Mouse (Mus musculus) cerebellum, adult 8-10 months (tissue): ENCODE data around the gene Prkn.
A peak's percentile ranks its signal among the peaks of the same experiment; 100 is the strongest.

Source experiments
- DNase-seq: peaks from one replicate; pipeline ENCODE4 v3.0.0; 2022

Prkn gene

DNA sequence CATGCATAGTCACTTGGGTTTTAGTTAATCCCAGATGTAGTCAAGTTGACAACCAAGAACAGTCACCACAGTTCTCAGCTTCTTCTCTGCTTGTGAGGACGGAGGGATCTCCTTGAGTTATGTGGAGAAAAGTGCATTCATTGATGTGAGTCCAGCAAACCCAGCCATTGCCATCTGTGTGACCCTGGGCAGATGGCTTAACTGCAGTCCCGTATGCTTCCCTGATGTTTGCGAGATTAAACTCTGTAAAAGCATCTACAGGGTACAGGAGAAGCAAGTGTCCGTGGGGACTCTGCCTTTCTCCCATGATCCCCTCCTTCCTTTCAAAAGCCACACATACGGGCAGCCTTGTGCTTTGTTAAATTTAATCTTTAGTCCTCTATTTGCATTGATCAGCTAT lies 157.1 kb downstream of the Prkn start:
- peak; percentile 7 for DNase-seq

DNA sequence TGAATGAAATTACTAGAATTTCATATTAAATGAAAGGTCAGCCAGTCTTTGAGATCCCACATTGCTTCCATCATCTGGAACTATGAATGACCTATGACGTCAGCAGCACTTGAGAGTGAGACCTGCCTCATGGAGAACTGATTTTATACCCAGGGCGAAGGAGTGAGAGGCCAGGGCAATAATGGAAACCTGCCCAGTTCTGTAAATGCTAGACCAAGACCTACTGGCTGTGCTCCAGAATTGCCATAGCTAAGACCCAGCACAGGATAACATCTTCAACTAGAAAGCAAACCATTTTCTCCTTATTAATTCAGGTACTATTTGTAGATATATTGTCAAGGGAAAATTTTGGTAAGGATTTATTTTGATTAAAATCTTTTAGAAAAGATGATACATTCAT lies 183.2 kb downstream of the Prkn start:
- peak; percentile 11 for DNase-seq

DNA sequence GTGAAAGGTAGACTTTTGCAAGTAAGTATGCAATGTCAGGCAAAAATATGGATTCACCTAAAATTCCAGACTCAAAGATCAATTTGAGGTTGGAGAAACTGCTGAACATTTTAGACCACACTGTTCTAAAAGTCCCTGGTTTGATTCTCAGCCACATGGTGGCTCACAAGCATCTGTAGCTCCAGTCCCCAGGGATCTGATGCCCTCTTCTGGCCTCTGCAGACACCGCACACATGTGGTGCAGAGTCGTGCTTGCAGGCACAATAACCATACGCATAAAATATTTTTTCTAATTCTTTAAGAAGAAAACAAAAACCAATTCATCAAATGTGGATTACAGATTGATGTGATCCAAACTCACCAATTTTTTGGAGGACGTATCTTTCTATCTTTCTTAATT lies 189.2 kb downstream of the Prkn start:
- no peak for DNase-seq

DNA sequence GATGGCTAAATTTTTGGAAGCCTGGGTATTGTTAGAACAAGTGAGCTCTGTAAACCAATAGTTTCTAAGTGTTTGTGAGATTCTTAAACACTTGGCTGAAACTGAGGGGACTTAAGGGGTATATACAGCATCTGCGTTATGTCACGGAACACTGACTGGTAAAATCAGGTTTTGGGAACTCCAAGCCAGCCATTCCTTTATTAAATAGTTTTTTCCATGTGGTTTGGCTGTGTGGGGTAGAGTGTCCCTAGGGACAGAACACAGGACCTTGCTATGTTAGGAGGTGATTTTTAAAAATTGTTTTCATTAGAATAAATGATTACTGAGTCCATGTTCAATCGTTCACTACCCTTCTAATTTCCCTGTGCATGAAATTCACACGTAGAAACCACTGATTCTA lies 190.8 kb downstream of the Prkn start:
- DNase-seq = no peak

DNA sequence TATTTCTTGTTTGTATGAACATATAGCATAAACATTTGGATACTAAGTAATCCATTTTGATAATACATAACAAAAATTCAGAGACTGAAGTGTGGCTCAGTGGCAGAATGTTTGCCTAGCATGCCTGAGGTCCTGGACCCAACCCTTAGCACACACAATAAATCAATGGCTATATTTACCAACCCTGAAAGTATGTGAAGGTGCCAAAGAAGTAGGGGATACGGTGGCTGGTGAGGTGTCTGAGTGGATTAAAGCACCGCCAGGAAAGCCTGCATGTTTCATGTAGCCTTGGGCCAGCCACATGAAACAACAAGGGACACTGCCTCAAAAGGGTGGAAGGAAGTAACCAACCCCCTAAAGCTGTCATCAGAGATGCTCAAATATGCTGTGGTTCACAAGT lies 192.2 kb downstream of the Prkn start:
- DNase-seq = no peak

DNA sequence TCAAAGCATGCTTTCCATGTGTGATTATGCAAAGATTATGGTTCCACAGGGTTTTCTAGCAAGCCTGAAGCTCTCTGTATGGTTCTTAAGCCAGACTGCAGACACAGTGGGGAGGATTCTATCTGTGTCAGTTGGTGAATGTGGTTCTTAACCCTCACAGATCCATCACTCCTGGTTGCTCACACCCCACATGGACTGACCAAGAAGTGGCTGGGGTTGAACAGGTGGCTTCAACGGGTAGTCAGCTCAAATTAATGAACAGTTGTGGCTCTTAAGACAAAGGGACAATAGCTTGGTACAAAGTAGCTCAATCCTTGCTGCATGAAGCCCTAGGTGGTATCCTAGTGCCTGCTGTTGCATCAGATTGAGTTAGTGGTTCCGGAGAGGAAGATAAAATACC lies 193.4 kb downstream of the Prkn start:
- peak; percentile 23 for DNase-seq

DNA sequence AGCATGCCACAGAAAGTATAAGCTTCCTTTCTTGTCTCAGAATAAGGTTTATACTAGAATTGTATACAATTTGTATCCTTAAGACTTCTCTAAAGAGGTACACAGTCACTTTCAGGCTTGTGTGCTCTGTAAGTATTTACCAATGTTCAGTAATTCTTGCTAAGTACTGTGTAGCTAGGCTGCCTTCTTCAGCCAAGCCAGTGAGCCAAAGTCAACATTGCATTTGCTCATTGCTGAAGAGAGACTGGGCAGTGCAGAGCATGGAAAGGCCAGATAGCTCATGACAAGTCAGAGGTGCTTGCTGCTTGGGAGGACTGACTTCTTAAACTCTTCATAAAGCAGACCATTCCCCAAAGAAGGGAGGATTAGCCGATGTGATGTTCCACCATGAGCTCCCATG lies 198.1 kb downstream of the Prkn start:
- no peak for DNase-seq

DNA sequence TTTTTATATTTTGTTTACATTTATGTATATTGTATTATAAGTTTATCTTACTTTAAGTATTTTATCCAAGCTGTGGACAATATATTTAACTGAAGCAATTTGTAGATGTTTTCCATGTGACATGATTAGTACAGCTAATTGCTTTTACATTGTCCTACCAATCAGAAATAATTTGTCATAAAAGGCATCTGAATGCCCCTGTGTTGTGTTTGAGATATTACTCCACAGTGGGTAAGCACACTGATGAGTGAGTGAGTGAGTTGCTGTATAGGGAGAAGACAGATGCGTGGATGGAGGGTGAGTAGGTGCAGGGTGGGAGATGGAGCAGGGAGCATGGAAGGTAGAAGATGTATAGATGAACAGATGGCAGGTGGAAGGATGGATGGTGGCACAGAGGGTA lies 218.8 kb downstream of the Prkn start:
- no peak for DNase-seq

DNA sequence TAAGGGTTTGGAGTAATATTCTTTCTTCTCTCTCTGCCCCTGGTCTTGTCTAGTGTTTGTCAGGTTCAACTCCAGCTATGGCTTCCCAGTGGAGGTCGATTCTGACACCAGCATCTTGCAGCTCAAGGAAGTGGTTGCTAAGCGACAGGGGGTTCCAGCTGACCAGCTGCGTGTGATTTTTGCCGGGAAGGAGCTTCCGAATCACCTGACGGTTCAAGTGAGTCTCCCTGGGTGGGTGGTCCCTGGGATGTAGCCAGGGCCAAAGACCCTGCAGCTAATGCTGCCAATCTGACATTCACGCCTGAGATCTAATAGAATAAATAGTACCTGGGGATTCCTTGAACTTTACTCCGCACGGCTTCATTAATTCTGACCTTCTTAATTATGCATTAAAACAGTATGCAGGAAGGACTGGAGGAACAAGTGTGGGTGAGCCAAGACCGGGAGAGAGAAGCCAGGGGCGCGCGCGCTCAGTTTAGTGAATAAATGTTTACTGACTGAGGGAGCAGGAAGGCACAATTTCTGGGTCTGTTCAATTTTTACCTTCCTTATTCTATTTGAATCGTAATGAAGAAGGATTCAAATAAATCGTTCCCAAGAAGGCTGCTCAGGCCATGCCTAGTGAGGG lies 227.0 kb downstream of the Prkn start:
- DNase-seq = no peak

DNA sequence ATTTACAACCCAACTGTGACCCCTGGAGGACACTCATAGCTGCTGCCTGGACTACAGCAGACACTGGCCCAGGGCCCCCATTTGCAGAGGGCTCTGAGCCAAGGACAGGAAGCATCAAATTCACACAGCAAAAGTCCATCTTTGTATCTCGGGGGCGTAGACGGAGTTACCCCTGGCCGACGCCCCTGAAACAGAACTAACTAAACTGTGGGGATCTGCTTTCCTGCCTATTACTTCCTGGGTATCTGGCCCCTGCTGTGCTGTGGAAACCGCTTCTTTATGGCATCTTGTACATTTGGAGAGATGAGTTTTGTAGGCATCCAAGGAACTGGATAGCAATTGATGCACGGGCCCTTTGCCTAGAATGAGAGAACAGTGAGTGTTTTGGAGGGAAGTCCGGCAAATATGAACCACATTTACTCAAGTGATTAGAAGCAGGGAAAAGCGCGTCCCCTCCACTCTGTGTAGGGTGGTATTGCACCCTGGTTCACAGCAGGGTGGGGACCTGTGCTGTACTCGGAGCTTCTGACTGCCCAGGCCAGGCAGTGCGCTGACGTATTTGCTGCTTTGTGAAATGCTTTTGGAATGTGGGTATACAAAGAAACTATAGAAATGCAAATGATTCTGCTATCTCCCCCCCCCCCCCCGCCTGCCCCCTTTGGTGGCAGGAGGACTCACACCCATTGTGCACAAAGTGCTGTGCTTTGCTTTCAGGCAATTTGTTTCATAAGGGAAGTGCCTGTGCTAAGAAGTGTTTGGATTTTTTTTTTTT lies 227.7 kb downstream of the Prkn start:
- peak; percentile 74 for DNase-seq

DNA sequence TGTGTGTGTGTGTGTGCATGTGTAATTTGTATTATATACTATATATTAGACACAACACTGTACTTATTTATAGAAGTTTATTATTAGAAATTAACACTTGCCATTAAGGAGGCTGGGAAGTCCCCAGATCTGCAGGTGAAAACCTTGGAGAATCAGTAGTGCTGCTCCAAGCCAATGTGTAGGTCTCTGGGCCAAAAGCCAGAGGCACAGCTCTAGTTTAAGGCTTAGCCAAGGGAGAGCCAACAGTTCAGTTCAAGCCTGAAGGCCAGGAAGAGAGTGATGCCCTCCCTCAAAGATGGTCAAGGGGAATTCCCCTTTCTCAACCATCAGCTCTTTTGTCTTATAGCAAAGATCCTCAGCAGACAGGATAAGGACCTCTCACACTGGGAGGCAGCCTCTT lies 230.8 kb downstream of the Prkn start:
- DNase-seq = no peak

DNA sequence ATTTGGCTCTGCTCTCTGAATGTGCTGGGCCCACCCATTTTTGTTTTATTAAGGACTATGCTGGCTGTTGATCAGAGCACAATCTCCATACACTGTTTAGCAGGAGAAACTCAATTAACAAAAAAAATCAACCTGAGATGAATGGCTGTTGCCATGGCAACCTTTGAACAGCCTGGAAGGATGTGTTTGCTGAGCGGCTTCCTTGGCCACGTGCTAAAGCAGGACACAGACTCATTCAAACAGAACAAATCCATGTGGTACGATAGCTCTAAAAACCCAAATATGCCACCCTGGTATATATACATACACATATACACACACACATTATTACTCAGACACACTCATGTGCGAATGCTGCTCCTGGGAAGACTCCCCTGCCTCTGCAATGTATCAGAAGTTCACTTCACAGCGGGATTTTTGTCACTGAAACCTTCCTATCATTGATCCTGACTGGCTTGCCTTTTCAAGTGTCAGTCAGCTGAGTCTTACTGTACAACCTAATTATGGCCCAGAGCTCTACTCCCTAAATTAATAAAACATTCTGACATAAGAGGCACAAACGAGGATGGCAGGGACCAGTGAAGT lies 236.2 kb downstream of the Prkn start:
- no peak for DNase-seq

DNA sequence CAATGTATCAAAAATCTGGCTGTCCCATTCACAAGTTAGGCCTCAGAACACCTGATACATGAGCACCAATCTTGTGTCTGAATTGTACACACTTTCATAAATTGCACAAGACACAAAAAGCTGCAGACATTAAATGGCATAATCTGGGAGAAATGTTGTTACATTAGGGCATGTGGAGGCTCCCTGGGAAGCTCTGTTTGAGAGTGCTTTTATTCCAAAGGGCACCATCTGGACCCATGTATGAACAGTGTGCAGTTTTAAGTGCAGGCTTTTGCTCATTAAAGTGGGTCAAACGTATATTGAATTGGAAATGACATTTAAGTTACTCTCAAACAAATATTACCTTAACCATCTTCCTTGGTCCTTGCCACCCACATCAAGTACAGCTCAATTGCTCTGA lies 246.3 kb downstream of the Prkn start:
- DNase-seq = peak; percentile 31

DNA sequence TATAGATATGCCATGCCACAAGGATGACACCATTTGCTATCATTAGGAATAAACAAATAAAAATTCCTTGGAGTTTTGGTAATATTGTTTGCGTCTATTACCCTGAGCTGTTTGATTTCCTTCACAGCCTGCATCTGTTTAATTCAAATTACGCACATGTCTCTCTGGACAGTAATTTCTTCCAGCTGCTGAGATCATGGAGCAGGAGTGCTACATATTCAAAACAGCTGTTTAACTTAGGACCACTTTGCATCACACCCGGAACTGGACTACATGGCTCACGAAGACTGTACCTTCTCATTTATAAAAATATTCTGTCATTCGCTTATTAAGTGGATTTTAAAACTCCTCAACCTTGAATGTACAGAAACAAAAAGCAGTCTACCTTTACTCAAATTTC lies 246.9 kb downstream of the Prkn start:
- no peak for DNase-seq

DNA sequence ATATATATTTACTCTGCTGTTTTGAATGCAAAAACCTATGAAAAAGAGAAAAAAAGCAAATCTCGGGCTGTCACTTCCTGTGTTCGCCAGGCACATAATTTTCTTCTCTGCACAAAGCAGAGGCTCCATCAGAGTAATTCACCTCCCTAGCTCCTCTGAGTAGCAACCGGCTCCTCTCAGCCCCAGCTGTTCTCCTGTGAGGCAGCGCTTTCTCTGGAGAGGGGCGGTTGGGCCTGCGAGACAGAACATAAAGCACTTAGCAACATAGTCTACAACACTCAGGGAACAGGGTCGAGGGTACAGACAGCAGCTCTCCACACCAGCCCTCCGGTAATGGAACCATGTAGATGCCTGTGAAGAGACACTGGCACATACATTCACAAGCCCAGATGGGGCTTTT lies 247.6 kb downstream of the Prkn start:
- no peak for DNase-seq

DNA sequence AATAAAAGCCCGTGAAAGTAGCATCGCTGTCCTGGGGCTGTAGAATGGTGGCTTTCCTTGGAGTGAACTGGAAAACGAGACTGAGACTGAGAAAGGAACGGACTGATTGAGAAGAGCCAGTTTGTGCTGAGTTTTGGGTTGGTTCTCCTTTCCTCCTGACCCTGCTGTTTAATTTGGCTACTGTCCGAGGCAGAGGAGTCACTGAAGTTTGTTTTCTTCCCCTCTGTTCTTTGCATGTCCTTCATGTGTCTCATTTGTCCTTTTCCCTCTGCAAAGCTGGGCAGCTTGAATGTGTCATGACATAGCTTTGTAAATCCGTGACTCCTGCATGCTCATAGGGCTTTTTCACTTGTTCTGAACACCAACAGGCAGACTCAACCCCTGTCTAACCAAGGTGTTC lies 249.2 kb downstream of the Prkn start:
- DNase-seq = no peak

DNA sequence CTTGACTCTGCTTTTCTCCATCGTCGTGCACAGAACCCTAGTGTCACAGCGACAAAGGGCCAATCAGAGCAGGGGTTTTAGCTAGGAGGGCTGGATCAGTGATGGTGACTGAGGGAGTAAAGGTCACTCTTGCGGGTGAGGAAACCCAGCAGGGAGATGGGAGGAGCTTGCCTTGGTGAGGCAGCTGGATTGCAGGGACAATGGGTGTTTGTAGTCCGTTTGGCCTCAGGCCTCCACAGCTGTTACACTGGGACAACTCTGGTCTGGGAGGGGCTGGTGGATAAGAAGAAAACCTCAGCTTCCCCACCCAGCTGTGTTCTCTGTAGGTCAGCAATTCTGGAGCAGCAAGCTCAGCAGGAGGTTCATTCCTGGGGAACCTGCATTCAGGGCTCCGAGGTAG lies 252.7 kb downstream of the Prkn start:
- DNase-seq = no peak

DNA sequence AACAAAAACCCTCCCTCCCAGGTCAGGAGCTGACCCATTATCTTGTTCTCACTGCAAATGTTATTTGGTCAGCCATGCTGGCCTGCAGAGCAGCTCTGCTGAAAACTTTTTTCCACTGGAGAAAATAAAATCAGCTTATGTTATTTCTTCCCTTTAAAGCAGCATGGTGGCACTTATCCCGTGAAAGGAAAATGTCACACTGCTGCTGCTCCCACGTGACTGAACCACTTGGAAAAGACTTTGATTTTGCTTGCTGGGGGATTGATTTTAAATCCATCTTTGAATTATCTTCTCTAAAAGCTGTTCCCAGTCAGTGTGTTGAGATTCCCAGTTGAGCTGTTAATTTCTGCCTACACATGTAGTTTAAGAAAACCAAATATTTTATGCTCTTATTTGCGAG lies 253.1 kb downstream of the Prkn start:
- DNase-seq = no peak

DNA sequence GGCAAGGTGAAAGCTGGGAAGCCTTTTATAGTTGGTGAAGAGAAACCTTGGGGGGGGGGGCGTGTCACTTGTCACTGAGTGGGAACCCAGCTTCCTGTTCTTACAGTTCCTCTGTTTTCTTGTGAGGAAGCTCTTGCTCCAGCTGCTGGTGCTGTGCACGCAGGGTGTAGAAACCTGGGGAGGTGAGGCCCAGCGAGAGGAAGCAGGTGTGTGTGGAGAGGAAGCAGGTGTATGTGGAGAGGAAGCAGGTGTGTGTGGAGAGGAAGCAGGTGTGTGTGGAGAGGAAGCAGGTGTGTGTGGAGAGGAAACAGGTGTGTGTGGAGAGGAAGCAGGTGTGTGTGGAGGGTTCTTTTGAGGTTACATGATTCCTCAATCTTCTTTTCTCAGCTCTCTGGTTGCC lies 266.8 kb downstream of the Prkn start:
- DNase-seq = no peak

DNA sequence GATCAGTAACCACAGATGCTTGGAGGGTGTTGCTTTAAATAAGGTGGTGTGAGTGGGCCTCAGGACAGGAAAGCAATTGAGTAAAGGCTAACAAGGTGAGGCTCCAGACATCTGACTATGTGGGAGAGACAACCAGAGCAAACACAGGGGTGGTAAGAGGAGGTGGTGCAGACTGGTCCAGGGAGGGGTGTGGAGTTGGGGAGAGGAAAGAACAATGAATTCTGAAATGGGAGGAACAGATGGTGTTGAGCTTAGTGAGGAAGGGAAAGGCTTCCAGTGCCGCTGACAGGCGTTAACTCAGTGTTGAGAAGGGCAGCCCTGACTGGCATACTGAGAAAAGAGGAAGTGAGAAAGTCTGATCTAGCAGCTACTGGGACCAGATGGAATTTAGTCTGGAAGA lies 267.7 kb downstream of the Prkn start:
- no peak for DNase-seq

DNA sequence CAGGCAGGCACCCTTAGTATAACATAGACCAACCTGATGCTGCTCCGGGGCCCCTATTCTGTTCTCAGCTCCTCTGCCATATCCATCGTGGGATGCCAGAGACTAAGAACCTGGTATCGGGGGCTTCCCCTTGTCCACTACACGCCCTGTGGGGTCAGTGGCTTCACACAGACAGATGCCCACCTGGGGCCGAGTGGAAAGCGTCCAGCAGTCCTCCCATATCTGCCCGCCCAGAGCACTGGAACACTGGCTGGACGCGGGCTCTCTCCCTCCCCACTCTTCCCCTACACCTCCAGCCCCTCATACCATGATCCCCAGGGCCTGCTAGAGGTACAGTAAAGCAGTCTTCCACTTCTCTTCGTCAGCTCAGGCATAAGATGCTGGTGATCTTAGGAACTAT lies 277.3 kb downstream of the Prkn start:
- DNase-seq = no peak

DNA sequence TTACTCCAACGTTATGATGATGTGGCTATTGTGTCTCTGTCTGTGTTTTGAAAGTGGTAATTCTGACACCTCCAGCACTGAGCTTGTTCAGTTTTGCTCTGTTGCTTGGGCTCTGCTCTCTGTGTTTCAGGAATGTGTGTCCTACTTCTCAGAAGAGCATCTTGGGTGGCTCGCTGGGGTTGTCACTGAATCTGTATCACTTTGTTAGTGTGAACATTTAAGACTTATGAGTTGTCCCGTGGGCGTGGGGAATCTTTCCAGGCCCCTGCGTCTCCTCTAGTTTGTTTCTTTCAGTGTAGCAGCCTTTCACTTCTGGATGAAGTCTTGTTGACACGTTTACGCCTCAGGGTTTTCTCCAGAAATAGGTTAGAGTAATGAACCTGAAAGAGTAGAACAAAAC lies 283.9 kb downstream of the Prkn start:
- DNase-seq = no peak

DNA sequence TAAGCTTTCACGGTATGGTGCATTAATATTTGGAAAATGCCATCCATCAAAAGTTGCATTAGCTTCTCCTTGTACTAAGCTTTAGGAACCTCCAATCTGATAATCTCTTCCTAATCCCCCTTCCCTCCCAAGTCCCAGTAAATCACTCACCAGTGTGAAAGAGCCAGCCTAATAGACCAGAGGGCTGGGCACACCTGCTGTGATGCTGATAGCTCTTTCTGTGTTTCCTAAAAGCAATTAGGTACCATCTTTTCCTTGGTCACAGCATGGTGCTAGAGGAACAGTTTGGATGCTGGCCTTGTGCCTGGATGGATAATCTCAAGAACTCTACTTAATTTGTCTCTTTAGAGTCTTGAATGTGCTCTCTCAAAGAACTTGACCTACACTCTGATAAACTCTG lies 287.0 kb downstream of the Prkn start:
- no peak for DNase-seq

DNA sequence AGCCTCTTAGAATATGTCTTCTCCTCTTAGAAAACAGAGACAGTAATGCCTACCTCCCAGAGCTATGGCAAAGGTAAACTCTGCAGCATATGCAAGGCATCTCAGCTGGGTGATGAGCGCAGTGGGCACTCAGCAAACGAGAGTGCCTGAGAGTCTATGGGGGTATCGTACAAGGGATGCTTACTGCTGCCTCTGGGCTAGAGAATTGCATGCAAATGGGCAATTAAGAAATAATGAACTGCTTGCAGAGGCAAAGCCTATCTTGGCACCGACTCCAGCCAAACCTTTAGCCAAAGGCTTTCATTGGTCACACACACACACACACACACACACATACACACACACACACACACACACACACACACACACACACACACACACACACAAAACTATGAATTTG lies 290.7 kb downstream of the Prkn start:
- DNase-seq = no peak

DNA sequence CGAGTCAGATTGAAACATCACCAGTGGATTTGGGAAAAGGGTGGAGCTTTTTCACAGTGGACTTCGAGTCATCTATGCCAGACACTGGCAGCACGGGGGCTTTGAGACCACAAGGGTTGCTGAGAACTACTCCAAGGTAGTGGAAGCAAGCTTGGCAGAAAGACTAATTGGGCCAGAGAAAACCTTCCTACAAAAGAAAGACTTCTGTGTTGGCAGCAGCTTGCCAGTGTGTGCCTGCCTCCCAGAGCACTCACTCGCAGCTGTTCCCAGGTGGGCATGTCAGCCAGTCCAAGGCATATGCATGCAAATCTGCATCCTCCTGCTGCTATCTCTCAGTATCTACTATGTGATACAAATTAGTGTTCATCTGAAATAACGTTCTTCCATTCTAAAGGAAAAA lies 302.1 kb downstream of the Prkn start:
- DNase-seq = no peak
